Mouse (Mus musculus) spleen, postnatal 10 days (tissue): ENCODE measurements at regions not wholly inside any gene's neighbourhood (a gene's known extent, or its start where the extent isn't known, plus 50 kb on each side); places are given as distances from the start of the nearest gene placed in this dataset.

ENCODE experiments used
- DNase-seq, 2 experiments: peaks; one replicate each; pipeline ENCODE4 v3.0.0; 2021 to 2022; ENCODE audit warnings: low spot score in 2 of 2

GRCm38 (mm10) chr3:147975500-147975899 is 1014.9 kb downstream of the Adgrl2 start:
- no peak for DNase-seq

GRCm38 (mm10) chr3:147974515-147974914 is 1015.8 kb downstream of the Adgrl2 start:
- no peak for DNase-seq

GRCm38 (mm10) chr3:147968271-147968670 is 1022.1 kb downstream of the Adgrl2 start:
- no peak for DNase-seq

GRCm38 (mm10) chr3:147967866-147968265 is 1022.5 kb downstream of the Adgrl2 start:
- no peak for DNase-seq

- no peak for DNase-seq
Measured at GRCm38 (mm10) chr3:147967261-147967660, 1023.1 kb downstream of the Adgrl2 start.

GRCm38 (mm10) chr3:147966827-147967226 is 1023.5 kb downstream of the Adgrl2 start:
- no peak for DNase-seq

GRCm38 (mm10) chr3:147966379-147966778 is 1024.0 kb downstream of the Adgrl2 start:
- no peak for DNase-seq

- DNase-seq = no peak
Measured at GRCm38 (mm10) chr3:147963698-147964476, 1026.5 kb downstream of the Adgrl2 start.

GRCm38 (mm10) chr3:147948041-147948592 is 1042.2 kb downstream of the Adgrl2 start:
- DNase-seq = no peak

- no peak for DNase-seq
Measured at GRCm38 (mm10) chr3:147943314-147943713, 1047.0 kb downstream of the Adgrl2 start.

GRCm38 (mm10) chr3:147930811-147931251 is 1059.5 kb downstream of the Adgrl2 start:
- no peak for DNase-seq

GRCm38 (mm10) chr3:147920181-147920580 is 1068.0 kb downstream of the Ttll7 start:
- DNase-seq = no peak

- DNase-seq = no peak
Measured at GRCm38 (mm10) chr3:147919701-147920100, 1067.5 kb downstream of the Ttll7 start.

- no peak for DNase-seq
Measured at GRCm38 (mm10) chr3:147919146-147919545, 1067.0 kb downstream of the Ttll7 start.

GRCm38 (mm10) chr3:147896751-147897150 is 1044.6 kb downstream of the Ttll7 start:
- no peak for DNase-seq

GRCm38 (mm10) chr3:147891682-147892081 is 1039.5 kb downstream of the Ttll7 start:
- DNase-seq = no peak

- DNase-seq = no peak
Measured at GRCm38 (mm10) chr3:147886261-147886893, 1034.2 kb downstream of the Ttll7 start.

GRCm38 (mm10) chr3:147882936-147883645 is 1030.9 kb downstream of the Ttll7 start:
- no peak for DNase-seq

- no peak for DNase-seq
Measured at GRCm38 (mm10) chr3:147878690-147879089, 1026.5 kb downstream of the Ttll7 start.

- no peak for DNase-seq
Measured at GRCm38 (mm10) chr3:147868281-147868680, 1016.1 kb downstream of the Ttll7 start.

GRCm38 (mm10) chr3:147853346-147853745 is 1001.2 kb downstream of the Ttll7 start:
- DNase-seq = no peak

GRCm38 (mm10) chr3:147852830-147853229 is 1000.7 kb downstream of the Ttll7 start:
- no peak for DNase-seq
